Mouse (Mus musculus) cerebellum, adult 9-10 months (tissue): ENCODE measurements around the gene Slc25a34.

Experiments
- DNase-seq: peaks from one replicate; pipeline ENCODE4 v3.0.0; 2022

The Slc25a34 gene

GRCm38 (mm10) chr4:141643118-141643855, 19.7 kb upstream of the Slc25a34 start:
- peak; percentile 77 for DNase-seq

GRCm38 (mm10) chr4:141641961-141642811, 18.6 kb upstream of the Slc25a34 start:
- no peak for DNase-seq

- DNase-seq, result no peak
Measured at GRCm38 (mm10) chr4:141641353-141641771, 17.7 kb upstream of the Slc25a34 start.

- no peak for DNase-seq
Measured at GRCm38 (mm10) chr4:141639474-141639873, 15.9 kb upstream of the Slc25a34 start.

- no peak for DNase-seq
Measured at GRCm38 (mm10) chr4:141636693-141637092, 13.1 kb upstream of the Slc25a34 start.

- DNase-seq, result no peak
Measured at GRCm38 (mm10) chr4:141635991-141636390, 12.4 kb upstream of the Slc25a34 start.

- DNase-seq, result no peak
Measured at GRCm38 (mm10) chr4:141632111-141632873, 8.7 kb upstream of the Slc25a34 start.

- no peak for DNase-seq
Measured at GRCm38 (mm10) chr4:141631250-141631649, 7.6 kb upstream of the Slc25a34 start.

- no peak for DNase-seq
Measured at GRCm38 (mm10) chr4:141630021-141630420, 6.4 kb upstream of the Slc25a34 start.

- no peak for DNase-seq
Measured at GRCm38 (mm10) chr4:141628661-141629060, 5.0 kb upstream of the Slc25a34 start.

- no peak for DNase-seq
Measured at GRCm38 (mm10) chr4:141627502-141627901, 3.9 kb upstream of the Slc25a34 start.

- DNase-seq, result no peak
Measured at GRCm38 (mm10) chr4:141625774-141626550, 2.3 kb upstream of the Slc25a34 start.

GRCm38 (mm10) chr4:141624983-141625773, 1.6 kb upstream of the Slc25a34 start:
- DNase-seq, result no peak

GRCm38 (mm10) chr4:141624134-141624533, 513 bp upstream of the Slc25a34 start:
- DNase-seq, result no peak

GRCm38 (mm10) chr4:141623037-141623436, 584 bp downstream of the Slc25a34 start:
- DNase-seq, result no peak

- no peak for DNase-seq
Measured at GRCm38 (mm10) chr4:141622580-141622979, 1.0 kb downstream of the Slc25a34 start.

GRCm38 (mm10) chr4:141622091-141622490, 1.5 kb downstream of the Slc25a34 start:
- DNase-seq, result no peak

GRCm38 (mm10) chr4:141621297-141621696, 2.3 kb downstream of the Slc25a34 start:
- DNase-seq, result no peak

- DNase-seq, result no peak
Measured at GRCm38 (mm10) chr4:141619299-141619883, 4.2 kb downstream of the Slc25a34 start.

GRCm38 (mm10) chr4:141618565-141619243, 4.9 kb downstream of the Slc25a34 start, which contains the start of gene Tmem82:
TSS of gene Tmem82 (minus strand) at chr4:141618633.
- peak; percentile 63 for DNase-seq
